Mouse (Mus musculus) ES-Bruce4 (cell line): ENCODE data around the gene Aip.

Experiments
- CTCF ChIP-seq: IDR thresholded peaks from one replicate; pipeline ENCODE4 v1.8.1; 2011; ENCODE audit warnings: low read depth, low read length
- POLR2A ChIP-seq: IDR thresholded peaks from one replicate; pipeline ENCODE4 v1.8.1; 2011; ENCODE audit warnings: low read length; ENCODE audit not compliant: insufficient read depth

DNA sequence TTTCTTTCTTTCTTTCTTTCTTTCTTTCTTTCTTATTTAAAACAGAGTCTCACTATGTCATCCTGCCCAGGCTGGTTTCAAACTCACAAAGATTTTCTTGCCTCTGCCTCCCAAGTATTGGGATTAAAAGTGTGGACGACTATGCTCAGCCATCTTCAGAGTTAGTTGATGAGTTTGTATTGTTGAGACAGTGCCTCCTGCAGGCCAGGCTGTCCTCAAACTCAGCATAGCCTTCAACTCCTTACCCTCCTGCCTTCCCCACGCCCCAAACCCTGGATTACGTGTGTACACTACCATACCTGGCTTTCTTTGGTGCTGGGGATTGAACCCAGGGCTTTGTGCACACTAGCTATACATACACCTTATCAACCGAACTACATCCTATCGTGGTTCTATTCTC lies 10.8 kb upstream of the Aip start:
- TF ChIP-seq POLR2A: no peak
- peak; percentile 12 for TF ChIP-seq CTCF
